Mouse (Mus musculus) heart, adult 8-10 months (tissue): ENCODE results near the gene Fzr1. TPM values are rescaled to one million over a fixed set of nuclear protein-coding genes. Genes with fewer than 3 reads are reported as not detected.

Source experiments
- DNase-seq: peaks from one replicate; pipeline ENCODE4 v3.0.0; 2022; ENCODE audit warnings: low spot score
- total RNA-seq, 4 experiments: library from RNA; stranded (reverse); gene quantifications; 2 replicates each; pipeline ENCODE4 v1.2.4; 2022

Fzr1 gene
- total RNA-seq, 4 experiments from 2014 or later: 25.9 to 39.0 (median 32.2) TPM

DNA sequence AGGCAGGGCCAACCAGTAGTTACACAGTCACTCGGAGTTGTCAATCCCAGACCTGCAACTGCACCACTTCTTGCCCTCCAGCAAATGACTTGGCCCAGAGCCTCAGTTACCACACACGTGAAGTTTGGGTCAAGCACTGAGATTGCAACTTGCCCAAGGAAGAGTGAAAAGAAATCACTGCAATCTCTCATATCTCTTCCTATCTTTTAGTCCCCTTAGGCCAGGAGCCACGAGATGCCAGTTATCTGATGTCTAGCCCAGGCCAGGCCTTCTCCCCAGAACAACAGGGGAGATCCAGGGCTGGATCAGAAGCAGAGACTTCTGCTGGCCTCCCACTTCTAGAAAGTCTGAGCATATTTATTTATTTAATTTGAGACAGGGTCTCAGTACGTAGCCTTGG lies 22.8 kb downstream of the Fzr1 start:
- no peak for DNase-seq

GRCm38 (mm10) chr10:81354738-81355477 lies 23.4 kb downstream of the Fzr1 start:
- DNase-seq: no peak

DNA sequence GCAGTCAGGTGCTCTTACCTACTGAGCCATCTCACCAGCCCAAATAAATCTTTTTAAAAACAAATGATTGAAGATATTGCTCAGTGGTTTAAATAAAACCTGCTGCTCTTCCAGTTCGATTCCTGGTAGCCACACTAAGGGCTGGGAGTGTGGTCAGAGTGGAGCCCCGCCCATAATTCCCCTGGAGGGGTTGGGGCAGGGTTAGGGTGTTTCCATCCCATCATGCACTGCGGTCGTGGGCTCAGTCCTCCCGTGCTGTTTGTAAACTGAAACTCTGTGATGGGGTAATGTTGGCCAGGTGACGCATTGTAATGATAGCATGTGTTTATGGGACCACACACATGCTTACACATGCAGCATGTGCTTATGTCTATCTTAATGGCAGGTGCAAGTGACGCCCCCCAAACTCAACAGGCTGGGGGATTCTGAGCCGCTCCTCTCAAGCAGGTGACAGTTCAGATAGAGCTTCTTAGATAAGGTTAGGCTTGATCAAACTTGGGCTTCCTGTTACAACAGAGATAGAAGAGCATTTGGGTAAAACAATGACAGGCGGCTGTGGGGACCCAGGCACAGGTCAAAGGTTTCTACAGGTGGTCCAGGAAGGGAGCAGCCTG lies 26.5 kb downstream of the Fzr1 start:
- DNase-seq: no peak

GRCm38 (mm10) chr10:81350351-81351063 lies 27.8 kb downstream of the Fzr1 start, which contains the start of gene Hmg20b:
Hmg20b (minus strand) TSS chr10:81350480.
- peak; percentile 99 for DNase-seq

DNA sequence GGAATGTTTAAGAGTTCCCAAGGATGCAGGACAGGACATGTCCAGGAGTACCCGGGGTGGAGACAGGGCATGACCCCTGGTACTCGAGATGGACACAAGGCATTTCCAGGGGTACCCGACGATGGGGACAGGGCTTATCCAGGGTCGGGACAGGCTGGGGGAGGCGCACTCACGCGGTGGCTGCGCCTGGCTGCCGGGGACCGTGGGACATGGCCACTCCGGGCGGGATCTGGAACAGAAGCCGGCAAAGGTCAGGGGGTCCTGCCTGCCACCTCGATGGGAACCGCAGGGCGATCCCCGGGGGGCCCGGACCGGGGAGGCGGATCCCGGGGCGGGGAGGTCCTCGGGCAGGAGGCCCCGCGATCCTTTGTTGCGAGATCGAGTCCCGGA lies 28.4 kb downstream of the Fzr1 start:
- DNase-seq: no peak

DNA sequence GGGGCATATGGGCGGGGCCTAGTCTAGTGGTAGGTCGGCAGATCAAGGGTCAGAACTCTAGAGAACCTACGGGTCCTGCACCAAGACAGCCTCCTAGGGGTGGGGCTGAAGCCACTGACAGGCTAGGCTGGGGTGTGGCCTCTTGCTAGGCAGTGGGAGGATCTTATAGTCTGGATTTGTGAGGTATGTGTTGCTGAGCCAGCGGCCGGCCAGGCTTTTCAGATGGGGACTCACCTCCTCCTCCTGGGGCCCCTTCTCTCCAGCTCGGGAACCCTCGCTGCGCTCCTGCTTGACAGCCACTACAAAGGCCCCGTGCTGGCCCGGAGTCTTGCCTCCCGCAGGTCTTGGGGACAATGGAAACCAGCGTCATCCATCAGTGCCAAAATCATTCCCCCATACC lies 29.2 kb downstream of the Fzr1 start:
- no peak for DNase-seq

DNA sequence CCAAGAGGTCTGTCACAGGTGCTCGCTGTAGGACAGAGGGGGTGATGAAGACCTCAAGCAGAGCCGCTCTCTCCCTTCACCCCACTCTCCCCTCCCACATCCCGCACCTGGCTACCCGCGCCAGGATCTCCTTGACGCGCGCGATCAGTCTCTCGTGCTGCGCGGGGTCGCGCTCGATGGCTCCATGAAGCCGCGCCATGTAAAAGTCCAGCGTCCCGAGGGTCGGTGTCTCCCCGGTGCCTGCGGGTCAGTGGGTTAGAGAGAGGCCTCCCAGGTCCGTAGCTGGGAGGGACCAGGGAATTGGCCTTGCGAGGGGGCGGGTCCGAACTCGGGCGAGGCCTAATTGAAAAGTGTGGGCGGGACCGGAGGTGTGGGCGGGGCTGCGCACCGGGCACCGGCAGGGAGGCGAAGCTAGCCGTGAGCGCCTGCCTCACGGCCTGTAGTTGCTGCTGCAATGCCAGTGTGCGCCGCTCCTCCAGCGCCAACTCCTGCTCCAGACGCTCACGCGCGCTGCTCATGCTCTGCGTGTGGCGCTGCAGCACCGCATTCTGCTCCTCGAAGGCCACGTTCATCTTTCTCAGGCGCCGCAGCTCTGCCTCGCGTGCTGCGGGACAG lies 31.8 kb downstream of the Fzr1 start:
- DNase-seq: no peak

DNA sequence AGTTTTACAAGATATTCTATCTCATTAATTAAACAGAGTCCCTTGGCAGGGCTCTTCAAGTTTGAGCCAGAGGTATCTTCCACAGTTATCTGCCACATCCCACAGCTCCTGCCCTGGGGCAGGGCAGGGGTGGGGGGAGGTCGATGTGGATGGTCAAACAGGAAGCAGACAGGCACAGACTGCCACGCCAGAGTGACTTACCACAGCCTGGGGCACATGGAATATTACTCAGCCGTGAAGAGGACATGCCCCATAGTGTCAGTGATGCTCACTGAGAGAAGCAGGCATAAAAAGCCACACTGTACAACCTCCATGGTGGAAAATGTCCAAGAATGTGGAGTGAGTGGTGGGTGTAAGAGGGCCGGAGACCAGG lies 33.2 kb downstream of the Fzr1 start:
- DNase-seq: no peak

GRCm38 (mm10) chr10:81344421-81345161 lies 33.7 kb downstream of the Fzr1 start:
- DNase-seq: no peak

DNA sequence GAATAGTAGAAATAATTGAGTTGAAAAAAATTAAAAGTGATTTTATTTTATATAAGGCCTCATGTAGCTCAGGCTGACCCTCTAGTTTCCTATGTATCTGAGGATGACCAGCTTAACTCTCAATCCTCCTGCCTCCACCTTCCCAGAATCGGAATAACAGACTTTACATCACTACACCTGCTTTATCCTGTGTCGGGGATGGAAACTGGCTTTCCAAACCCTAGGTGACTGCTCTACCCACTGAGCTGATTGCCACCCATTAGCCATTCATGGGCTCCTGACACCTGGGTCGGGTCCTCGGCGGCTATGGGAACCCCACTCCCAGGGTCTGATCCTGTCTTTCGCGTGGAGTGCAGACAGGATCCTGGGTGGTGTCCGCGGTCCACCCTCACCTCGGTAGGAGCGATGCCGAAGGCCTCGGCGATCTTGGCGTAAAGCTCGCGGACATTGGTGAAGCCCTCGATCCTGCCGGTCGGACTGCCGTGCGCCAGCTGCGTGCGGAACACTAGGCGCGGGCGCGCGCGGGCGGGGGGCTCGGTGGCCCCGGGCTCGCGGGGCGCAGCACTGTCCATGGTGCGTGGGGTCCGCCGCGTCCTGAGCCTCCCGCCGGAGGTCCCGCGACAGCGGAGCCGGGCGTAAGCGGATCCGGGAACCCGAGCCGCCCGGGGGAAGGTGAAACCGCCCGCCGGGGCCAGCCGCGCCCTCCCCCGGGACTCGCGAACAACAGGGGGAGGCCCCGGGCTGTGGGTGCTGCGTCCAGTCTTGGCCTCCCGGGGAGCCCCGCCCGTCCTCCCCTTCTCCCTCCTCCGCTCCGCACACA lies 35.4 kb downstream of the Fzr1 start, which contains the start of gene Gipc3:
Gipc3 (minus strand) TSS at position 581 of the 820 bp plus-strand sequence.
- no peak for DNase-seq

DNA sequence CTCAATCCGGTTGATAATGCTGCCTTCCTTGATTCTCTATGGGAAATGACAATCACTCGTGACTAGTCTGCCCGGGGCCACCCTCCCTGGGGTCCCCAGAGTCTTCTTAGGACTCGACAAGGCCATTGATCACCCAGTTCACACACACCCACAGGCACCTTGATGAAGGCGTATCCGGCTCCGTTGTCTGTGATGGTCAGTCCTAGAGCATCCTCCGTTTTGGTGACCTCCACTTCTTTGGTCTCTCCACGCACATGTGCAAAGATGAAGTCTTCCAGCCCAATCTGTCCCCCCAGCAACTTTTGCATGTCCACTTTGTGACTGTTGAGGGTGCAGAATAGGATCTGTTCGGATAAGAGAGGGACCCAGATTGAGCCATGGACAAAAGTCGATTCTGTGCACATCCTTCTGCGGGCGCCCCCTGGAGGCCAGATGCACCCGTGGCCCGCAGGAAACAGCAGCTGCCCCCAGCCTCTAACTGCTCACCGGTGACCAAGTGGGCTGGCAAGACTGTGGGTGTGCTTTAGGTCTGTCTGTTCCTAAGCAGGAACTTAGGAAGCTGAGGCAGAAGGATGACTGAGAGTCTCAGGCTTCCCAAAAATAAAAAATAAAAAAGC lies 36.9 kb downstream of the Fzr1 start:
- peak; percentile 63 for DNase-seq

DNA sequence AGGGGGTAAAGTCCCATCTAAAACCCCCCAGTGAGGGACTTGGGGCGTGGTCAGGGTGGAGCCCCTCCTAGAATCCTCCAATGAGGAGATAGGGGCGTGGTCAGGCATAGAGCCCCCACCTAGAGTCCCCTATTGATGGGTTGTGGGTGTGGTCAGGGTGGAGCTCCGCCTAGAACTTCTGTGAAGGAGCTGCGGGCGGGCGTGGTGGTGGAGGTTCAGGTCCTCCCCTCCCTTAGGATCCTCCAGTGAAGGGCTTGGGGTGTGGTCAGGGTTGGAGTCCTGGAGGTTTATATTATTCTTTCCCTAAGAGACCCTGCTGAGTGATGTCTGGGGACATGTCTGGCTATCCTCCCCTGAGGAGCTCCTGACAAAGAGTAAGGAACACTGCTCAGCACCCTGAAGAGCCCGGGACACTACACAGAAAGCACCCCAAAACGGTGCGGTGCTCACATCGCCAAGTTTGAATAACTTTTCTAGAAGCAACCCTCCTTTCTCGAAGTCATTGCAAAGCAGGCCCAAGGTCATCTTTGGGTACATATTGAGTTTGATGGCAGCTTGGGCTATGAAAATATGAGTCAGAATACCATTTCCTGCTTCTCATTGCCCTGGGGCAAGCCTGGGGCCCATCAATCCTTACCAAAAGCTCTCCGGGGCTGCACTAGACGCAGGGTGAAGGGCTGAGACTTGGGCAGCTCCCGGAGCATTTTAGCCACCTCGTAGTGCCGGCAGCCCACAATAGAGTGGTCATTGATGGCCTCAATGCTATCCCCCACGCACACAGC lies 37.6 kb downstream of the Fzr1 start:
- no peak for DNase-seq

- no peak for DNase-seq
Measured at GRCm38 (mm10) chr10:81336558-81336957, 41.8 kb downstream of the Fzr1 start.

DNA sequence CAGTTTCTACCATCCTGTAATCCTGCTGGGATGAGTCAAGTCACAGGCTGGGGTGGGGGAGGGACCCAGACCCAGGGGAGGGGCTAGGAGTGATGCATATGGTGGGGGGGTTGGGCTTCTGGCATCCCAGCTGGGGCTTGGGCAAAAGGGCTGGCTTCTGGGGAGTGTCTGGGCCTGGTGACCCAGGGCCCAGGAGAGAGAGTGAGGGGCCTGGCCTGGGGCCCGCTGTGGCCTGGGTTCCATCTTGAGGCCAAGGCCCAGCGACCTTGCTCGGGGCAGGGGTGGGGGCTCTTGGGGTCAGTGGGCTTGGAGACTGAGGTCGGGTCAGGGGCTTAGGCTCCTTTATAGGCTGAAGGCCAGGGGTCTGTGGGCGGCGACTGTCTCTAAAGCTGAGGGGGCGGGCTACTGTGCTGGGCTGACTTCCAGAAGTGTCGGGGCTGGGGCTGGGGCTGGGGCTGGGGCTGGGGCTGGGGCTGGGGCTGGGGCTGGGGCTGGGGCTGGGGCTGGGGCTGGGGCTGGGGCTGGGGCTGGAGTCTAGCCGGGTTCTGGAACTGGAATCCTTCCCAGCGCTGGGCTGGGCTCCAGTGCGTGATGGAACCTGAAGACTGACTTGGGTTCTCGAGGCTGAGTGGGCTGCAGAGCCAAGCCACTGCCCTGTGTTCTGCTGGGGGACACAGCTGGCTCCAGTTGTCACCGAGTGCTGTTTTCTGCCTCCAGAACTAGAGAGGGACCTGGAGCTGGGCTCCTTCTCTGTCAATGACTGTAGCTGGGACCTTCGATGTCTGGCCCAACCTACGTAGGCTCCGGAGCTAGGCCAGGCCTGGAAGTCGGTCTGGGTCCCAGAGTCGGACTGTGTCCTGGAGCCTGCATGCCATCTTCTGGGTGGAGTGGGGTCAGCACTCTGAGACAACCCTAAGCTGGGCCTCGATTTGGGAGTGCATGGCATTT lies 42.6 kb downstream of the Fzr1 start:
- DNase-seq: no peak

DNA sequence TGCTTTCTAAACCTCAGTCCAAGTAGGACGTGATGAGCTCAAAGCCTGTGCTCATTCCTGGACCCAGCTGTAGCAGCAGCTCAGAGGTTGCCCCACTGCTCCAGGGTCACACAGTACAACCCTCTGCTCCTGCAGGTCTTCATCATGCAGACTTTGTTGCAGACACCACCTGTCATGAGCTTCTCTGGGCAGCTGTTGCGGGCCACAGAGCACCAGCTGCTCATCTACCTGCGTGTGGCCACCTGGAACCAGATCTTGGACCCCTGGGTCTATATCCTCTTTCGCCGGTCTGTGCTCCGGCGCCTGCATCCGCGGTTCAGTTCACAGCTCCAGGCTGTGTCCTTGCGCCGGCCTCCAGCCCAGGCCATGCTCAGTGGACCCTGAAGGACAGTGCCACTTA lies 44.0 kb downstream of the Fzr1 start:
- no peak for DNase-seq

GRCm38 (mm10) chr10:81332277-81332676 lies 46.0 kb downstream of the Fzr1 start:
- no peak for DNase-seq

DNA sequence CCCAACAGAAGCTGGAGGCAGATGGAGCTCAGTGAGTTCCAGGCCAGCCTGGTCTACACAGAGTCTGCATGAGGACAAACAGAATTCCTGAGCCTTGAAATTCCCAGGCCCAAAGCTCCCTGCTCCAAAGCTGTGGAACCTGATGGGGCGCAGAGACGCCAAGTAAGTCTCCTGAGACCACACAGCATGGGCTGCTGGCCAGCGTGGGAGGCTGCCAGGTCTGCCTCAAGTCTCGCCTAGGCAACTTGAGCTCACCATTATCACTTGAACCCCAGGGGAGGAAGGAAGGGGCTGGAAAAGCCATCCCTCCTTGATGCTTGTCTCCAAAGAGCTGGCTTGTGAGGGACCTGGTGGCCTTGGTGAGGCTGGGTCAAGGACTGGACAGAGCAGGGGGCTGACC lies 48.3 kb downstream of the Fzr1 start:
- DNase-seq: peak; percentile 78
